Mouse (Mus musculus): ENCODE measurements at regions not wholly inside any gene's neighbourhood (a gene's known extent, or its start where the extent isn't known, plus 50 kb on each side); places are given as distances from the start of the nearest gene placed in this dataset.

- TF ChIP-seq CTCF (IDR thresholded peaks at IDR 0.05; ENCODE audit: borderline replicate concordance, control insufficient read depth, extremely low read depth, insufficient read depth, low read length, poor library complexity) (no peak), POLR2A (IDR thresholded peaks at IDR 0.05; ENCODE audit: control insufficient read depth, extremely low read depth, insufficient read depth, low read length, poor library complexity) (no peak)
Observed at GRCm38 (mm10) chr5:128483441-128483810, 50.5 kb upstream of the Tmem132d start.
